Mouse (Mus musculus) olfactory bulb, adult 2 months (tissue): Measurements from ENCODE around the gene Tedc1.

ENCODE experiments used
- CTCF ChIP-seq: fragments of 200-500 bp; IDR thresholded peaks from 2 replicates; pipeline ENCODE4 v1.5.1; 2012; ENCODE audit warnings: low read depth, mild to moderate bottlenecking, low read length, moderate library complexity; ENCODE audit not compliant: insufficient read depth
- POLR2A ChIP-seq: fragments of 200-500 bp; IDR thresholded peaks from 2 replicates; pipeline ENCODE4 v1.6.1; 2012; ENCODE audit warnings: mild to moderate bottlenecking, low read depth, low read length, moderate library complexity; ENCODE audit not compliant: insufficient read depth

DNA sequence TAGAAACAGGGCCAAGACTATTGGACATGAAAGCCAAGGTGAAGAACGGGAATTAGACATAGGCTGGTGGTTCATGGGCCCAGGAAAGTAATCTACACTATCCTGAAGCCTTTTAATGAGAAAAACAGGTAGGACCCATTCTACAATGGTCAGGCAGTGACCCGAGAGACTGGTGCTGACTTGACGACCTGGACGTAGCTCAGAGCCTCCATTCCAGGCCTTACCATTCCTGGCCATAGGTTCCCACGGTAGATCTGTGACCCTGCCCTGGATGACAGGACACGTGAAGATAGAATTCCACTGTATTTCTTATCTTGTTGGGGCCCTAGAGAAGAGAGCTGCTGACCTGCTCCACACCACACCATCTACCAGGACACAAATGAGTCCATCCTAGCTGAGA lies 17.9 kb upstream of the Tedc1 start:
- no peak for TF ChIP-seq CTCF
- TF ChIP-seq POLR2A = no peak
